Mouse (Mus musculus) kidney, adult 2 months (tissue): Measurements from ENCODE around the gene Olfr298.

Source experiments
- CTCF ChIP-seq: fragments of 200-500 bp; conservative IDR thresholded peaks from 2 replicates; pipeline ENCODE4 v1.5.1; 2011; ENCODE audit warnings: low read depth, mild to moderate bottlenecking, control low read depth, low read length, moderate library complexity, mixed read lengths; ENCODE audit not compliant: insufficient read depth, insufficient read length
- POLR2A ChIP-seq: fragments of 200-500 bp; IDR thresholded peaks from one replicate; pipeline ENCODE4 v1.6.1; 2011; ENCODE audit warnings: low read depth, low read length, control low read depth

DNA sequence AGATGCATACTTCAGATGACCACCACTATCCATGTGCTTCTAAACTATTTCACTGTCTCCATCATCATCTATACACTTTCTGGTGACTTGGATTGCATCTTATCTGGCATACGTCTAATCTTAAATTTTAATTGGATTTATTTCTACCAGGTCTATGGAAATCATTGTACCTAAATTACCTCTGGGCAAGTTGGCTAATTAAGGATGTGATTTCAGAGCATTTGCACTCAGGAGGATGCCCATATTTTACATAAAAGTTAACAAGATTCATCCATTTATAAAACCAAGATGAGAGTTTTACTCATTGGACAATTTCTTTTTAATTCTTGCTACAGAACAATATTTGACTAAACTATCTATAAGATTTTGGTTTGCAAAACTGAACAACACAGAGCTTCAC is 32.7 kb downstream of the Olfr298 start, which contains the start of gene Olfr299:
- TF ChIP-seq POLR2A (no peak), CTCF (no peak)
